Mouse (Mus musculus) hindbrain, embryonic 11.5 days (tissue): ENCODE measurements around the gene Bet1l. TPM values are rescaled to one million over a fixed set of nuclear protein-coding genes. Genes with fewer than 3 reads are reported as not detected.

ENCODE experiments used
- ATAC-seq: fragments of 200-750 bp; cut with Nextera tagmentation; 2 replicates; pipeline ENCODE4 v1.8.0; 2017; ENCODE audit warnings: mild to moderate bottlenecking, moderate TSS enrichment, moderate library complexity; ENCODE audit not compliant: low FRiP score
- DNase-seq: peaks from one replicate; pipeline ENCODE4 v3.0.0-alpha.2; 2015; ENCODE audit warnings: low spot score
- H3K27ac ChIP-seq: fragments of 300-500 bp; sonication (generic); 2 replicates; pipeline ENCODE4 v1.5.1; 2014; ENCODE audit warnings: mild to moderate bottlenecking, low read depth, low read length
- H3K27me3 ChIP-seq: fragments of 300-500 bp; sonication (generic); 2 replicates; pipeline ENCODE4 v1.6.1; 2014; ENCODE audit warnings: mild to moderate bottlenecking, low read length, moderate library complexity, mixed read lengths; ENCODE audit not compliant: control insufficient read depth, insufficient read depth
- H3K36me3 ChIP-seq: fragments of 300-500 bp; sonication (generic); 2 replicates; pipeline ENCODE4 v1.6.1; 2014; ENCODE audit warnings: mild to moderate bottlenecking, low read length, moderate library complexity, mixed read lengths; ENCODE audit not compliant: control insufficient read depth, insufficient read depth
- H3K4me1 ChIP-seq: fragments of 300-500 bp; sonication (generic); replicated peaks from 2 replicates; pipeline ENCODE4 v1.6.1; 2014; ENCODE audit warnings: low read length, mixed read lengths; ENCODE audit not compliant: control insufficient read depth, insufficient read depth
- H3K4me2 ChIP-seq: fragments of 300-500 bp; sonication (generic); replicated peaks from 2 replicates; pipeline ENCODE4 v1.6.1; 2014; ENCODE audit warnings: mild to moderate bottlenecking, low read depth, low read length
- H3K4me3 ChIP-seq: fragments of 300-500 bp; sonication (generic); 2 replicates; pipeline ENCODE4 v1.5.1; 2014; ENCODE audit warnings: low read depth, low read length
- H3K9ac ChIP-seq: fragments of 300-500 bp; sonication (generic); 2 replicates; pipeline ENCODE4 v1.6.1; 2014; ENCODE audit warnings: low read depth, low read length
- H3K9me3 ChIP-seq: fragments of 300-500 bp; sonication (generic); 2 replicates; pipeline ENCODE4 v1.6.1; 2016; ENCODE audit warnings: low read length; ENCODE audit not compliant: control insufficient read depth
- WGBS: fragments of 180-500 bp; shearing (Covaris S2); extraction: QIAGEN DNeasy Blood & Tissue Kit; methylation state at CpG from one replicate; pipeline ENCODE4 v1.1.7; 2014; 5-methylcytosine and 5-hydroxymethylcytosine counted together
- polyA plus RNA-seq: library from polyadenylated mRNA; unstranded; fragments of >200 nt; fragmentation: Nextera tagmentation; extraction: Ambion mirVana; gene quantifications from 2 replicates; pipeline ENCODE4 v1.2.1, GENCODE M21; 2014

The Bet1l gene
- polyA plus RNA-seq, 1 experiment from 2014 or later: 28.9 TPM

DNA sequence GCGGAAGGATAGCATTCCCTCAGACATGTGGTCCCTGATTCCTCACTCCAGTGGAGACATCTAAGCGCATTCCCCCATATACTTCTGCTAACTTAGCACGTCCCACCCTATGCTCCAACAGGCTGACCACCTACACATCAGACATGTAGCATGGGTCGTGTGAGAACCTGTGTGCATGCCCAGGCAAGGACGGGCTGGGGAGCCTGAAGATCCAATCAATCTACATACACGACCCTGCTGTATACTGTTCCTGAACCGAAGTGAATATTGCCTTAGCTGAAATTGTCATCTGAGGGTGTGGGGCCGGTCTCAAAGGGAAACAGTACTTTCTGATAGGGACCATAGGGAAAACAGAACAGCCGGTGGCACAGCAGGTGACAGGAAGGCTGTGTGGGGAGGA lies 2.2 kb downstream of the Bet1l start:
- 75% methylated on average over 9 of the region's 9 CpGs for WGBS
- Histone ChIP-seq H3K27ac (no peak overlapping the region), H3K36me3 (no peaks in the 10 kb centered on the region)

GRCm38 (mm10) chr7:140854483-140854882 lies 2.9 kb downstream of the Bet1l start:
- ATAC-seq (no peak), DNase-seq (no peak)
- Histone ChIP-seq H3K27ac (no peak overlapping the region), H3K36me3 (no peaks in the 10 kb centered on the region), H3K4me3 (no peak overlapping the region), H3K27me3 (no peaks in the 10 kb centered on the region), H3K4me1 (peaks cover 8% of the 10 kb centered on the region), H3K9ac (no peak overlapping the region), H3K9me3 (no peaks in the 10 kb centered on the region), H3K4me2 (no peak overlapping the region)
- WGBS: 95% methylated on average over 18 of the region's 18 CpGs

More for the DNA sequence above, 2.2 kb downstream of the Bet1l start:
- Histone ChIP-seq H3K27me3 (no peaks in the 10 kb centered on the region), H3K4me3 (peak overlapping the region; percentile 80), H3K9me3 (no peaks in the 10 kb centered on the region), H3K4me1 (peaks cover 8% of the 10 kb centered on the region), H3K4me2 (peak overlapping the region; percentile 92), H3K9ac (peak overlapping the region; percentile 32; the same call in 1 of the 2 replicates)
- ATAC-seq (no peak), DNase-seq (no peak)

- Histone ChIP-seq H3K4me1 (peaks cover 8% of the 10 kb centered on the region), H3K9me3 (no peaks in the 10 kb centered on the region), H3K4me2 (no peak overlapping the region), H3K27me3 (no peaks in the 10 kb centered on the region), H3K4me3 (no peak overlapping the region), H3K9ac (no peak overlapping the region), H3K27ac (no peak overlapping the region), H3K36me3 (no peaks in the 10 kb centered on the region)
- no peak for DNase-seq
- ATAC-seq: no peak
- WGBS: 91% methylated on average over 9 of the region's 9 CpGs
Observed at GRCm38 (mm10) chr7:140853386-140853785, 4.0 kb downstream of the Bet1l start.

- Histone ChIP-seq H3K36me3 (no peaks in the 10 kb centered on the region), H3K9ac (no peak overlapping the region), H3K4me1 (peaks cover 3% of the 10 kb centered on the region; the same call in 1 of the 2 replicates), H3K4me2 (no peak overlapping the region), H3K27me3 (no peaks in the 10 kb centered on the region), H3K4me3 (no peak overlapping the region), H3K27ac (no peak overlapping the region), H3K9me3 (no peaks in the 10 kb centered on the region)
- no peak for ATAC-seq
- WGBS: 95% methylated on average over 4 of the region's 4 CpGs
- DNase-seq: no peak
Observed at GRCm38 (mm10) chr7:140851916-140852315, 5.5 kb downstream of the Bet1l start.

DNA sequence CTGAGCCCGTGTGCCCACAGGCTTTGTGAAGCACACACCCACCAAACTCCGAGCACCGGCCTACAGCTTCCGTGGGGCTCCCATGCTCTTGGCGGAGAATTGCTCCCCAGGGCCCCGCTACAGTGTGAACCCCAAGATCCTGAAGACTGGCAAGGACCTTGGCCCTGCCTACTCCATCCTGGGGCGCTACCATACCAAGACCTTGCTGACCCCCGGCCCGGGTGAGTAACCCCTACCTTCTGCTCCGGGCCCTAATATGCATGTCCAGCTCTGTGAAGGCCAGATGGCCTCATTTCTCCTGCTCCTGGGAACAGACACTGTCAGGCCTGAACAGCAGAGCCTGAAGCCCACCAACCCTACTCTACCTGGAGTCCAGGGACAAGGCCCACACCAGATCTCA lies 8.8 kb downstream of the Bet1l start:
- DNase-seq (no peak), ATAC-seq (no peak)
- Histone ChIP-seq H3K27me3 (no peaks in the 10 kb centered on the region), H3K4me1 (no peaks in the 10 kb centered on the region), H3K4me2 (no peak overlapping the region), H3K27ac (no peak overlapping the region), H3K4me3 (no peak overlapping the region), H3K9me3 (no peaks in the 10 kb centered on the region), H3K36me3 (no peaks in the 10 kb centered on the region), H3K9ac (no peak overlapping the region)
- WGBS: 90% methylated on average over 10 of the region's 10 CpGs

DNA sequence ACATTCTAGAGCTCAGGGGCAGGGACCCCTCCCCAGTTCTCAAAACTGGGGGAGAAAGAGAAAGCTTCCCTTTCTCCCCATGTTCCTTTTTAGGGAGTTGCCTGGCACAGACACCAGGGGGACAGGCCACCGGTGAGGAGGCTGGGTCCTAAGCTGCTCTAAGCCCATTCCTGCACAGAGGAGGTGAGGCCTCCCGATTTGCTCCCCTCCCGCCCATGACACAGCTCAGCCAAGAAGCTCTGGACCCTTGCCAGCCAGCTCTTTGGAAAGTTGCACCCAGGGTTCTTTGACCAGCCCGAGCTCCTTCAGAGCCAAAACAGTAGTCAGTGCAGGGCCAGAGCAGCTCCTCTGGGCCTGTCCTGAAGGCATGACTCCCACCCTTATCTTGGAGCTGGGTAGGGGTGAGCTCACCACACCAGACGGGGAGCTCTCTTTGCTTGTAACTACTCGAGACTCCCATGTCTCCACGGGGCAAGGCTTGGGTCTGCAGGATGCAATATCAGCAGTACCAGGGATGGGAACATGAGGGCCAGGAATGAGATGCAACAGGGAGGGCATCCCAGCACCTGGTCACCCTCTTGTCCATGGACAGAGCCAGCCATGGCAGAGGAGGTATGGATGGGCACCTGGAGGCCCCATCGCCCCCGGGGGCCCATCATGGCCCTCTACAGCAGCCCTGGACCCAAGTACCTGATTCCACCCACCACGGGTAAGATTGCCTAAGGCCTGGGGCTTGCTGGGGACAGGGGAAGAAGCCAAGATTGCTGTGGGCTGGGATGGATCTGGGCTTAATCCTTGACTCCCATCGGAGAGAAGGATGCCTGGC lies 9.4 kb downstream of the Bet1l start, which contains the start of gene Odf3:
Gene Odf3 (plus strand): TSS at position 51 of the 826 bp plus-strand sequence.
- no peak within 1 kb of the TSS for H3K9ac ChIP-seq
- 83% methylated on average over 11 of the region's 11 CpGs for WGBS

GRCm38 (mm10) chr7:140846676-140847075 lies 10.7 kb downstream of the Bet1l start:
- no peaks in the 10 kb centered on the region for H3K4me1 ChIP-seq
- H3K27ac ChIP-seq: no peak overlapping the region
- no peaks in the 10 kb centered on the region for H3K9me3 ChIP-seq
- ATAC-seq (no peak), DNase-seq (no peak)
- H3K4me2 ChIP-seq: no peak overlapping the region
- no peaks in the 10 kb centered on the region for H3K36me3 ChIP-seq
- H3K9ac ChIP-seq: no peak overlapping the region
- no peak overlapping the region for H3K4me3 ChIP-seq
- H3K27me3 ChIP-seq: no peaks in the 10 kb centered on the region; the same call in 1 of the 2 replicates
- WGBS: 88% methylated on average over 10 of the region's 10 CpGs

More for the DNA sequence above, 9.4 kb downstream of the Bet1l start, which contains the start of gene Odf3:
- H3K4me1 ChIP-seq: no peaks in the 10 kb centered on the region
- H3K27me3 ChIP-seq: no peaks in the 10 kb centered on the region; the same call in 1 of the 2 replicates
- H3K4me2 ChIP-seq: no peak within 1 kb of the TSS
- H3K9me3 ChIP-seq: no peaks in the 10 kb centered on the region
- ATAC-seq (no peak), DNase-seq (no peak)
- H3K27ac ChIP-seq: no peak within 1 kb of the TSS
- H3K36me3 ChIP-seq: no peaks in the 10 kb centered on the region
- no peak within 1 kb of the TSS for H3K4me3 ChIP-seq

- no peak overlapping the region for H3K9ac ChIP-seq
- H3K9me3 ChIP-seq: no peaks in the 10 kb centered on the region
- H3K4me3 ChIP-seq: no peak overlapping the region
- no peaks in the 10 kb centered on the region for H3K4me1 ChIP-seq
- 67% methylated on average over 4 of the region's 4 CpGs for WGBS
- no peak overlapping the region for H3K4me2 ChIP-seq
- H3K27me3 ChIP-seq: no peaks in the 10 kb centered on the region; the same call in 1 of the 2 replicates
- no peak for DNase-seq
- ATAC-seq: no peak
- no peaks in the 10 kb centered on the region for H3K36me3 ChIP-seq
- no peak overlapping the region for H3K27ac ChIP-seq
Observed at GRCm38 (mm10) chr7:140845683-140846082, 11.7 kb downstream of the Bet1l start.
